Mouse (Mus musculus) urinary bladder, adult 2 months (tissue): ENCODE measurements around the gene Terb2. TPM values are rescaled to one million over a fixed set of nuclear protein-coding genes. Genes with fewer than 3 reads are reported as not detected.
A peak's percentile ranks its signal among the peaks of the same experiment; 100 is the strongest.

Experiments
- DNase-seq: peaks from one replicate; pipeline ENCODE4 v3.0.0; 2022; ENCODE audit warnings: low spot score
- polyA plus RNA-seq: library from polyadenylated mRNA; depleted of rRNA; stranded (reverse); fragments of >200 nt; gene quantifications from 2 replicates; pipeline ENCODE4 v1.2.3, GENCODE M21; 2012; rRNA removed

The Terb2 gene
- polyA plus RNA-seq, 1 experiment = not detected

- no peak for DNase-seq
Measured at GRCm38 (mm10) chr2:122233341-122233740, 47.3 kb downstream of the Terb2 start.

GRCm38 (mm10) chr2:122233759-122234557, 47.9 kb downstream of the Terb2 start:
- peak; percentile 23 for DNase-seq

- peak; percentile 66 for DNase-seq
Measured at GRCm38 (mm10) chr2:122234611-122235288, 48.7 kb downstream of the Terb2 start, which contains the start of gene Sord. Gene Sord (plus strand): TSS chr2:122234749.

GRCm38 (mm10) chr2:122235425-122235824, 49.4 kb downstream of the Terb2 start:
- no peak for DNase-seq

- DNase-seq = no peak
Measured at GRCm38 (mm10) chr2:122236321-122236720, 50.2 kb downstream of the Terb2 start.

GRCm38 (mm10) chr2:122237891-122238470, 51.9 kb downstream of the Terb2 start:
- no peak for DNase-seq

GRCm38 (mm10) chr2:122240735-122241134, 54.7 kb downstream of the Terb2 start:
- no peak for DNase-seq

GRCm38 (mm10) chr2:122241226-122241625, 55.2 kb downstream of the Terb2 start:
- no peak for DNase-seq

GRCm38 (mm10) chr2:122241935-122242334, 55.9 kb downstream of the Terb2 start:
- no peak for DNase-seq

- DNase-seq = peak; percentile 35
Measured at GRCm38 (mm10) chr2:122243671-122244131, 57.6 kb downstream of the Terb2 start.

- DNase-seq = no peak
Measured at GRCm38 (mm10) chr2:122247786-122248185, 61.7 kb downstream of the Terb2 start.

- DNase-seq = no peak
Measured at GRCm38 (mm10) chr2:122255997-122256396, 69.9 kb downstream of the Terb2 start.

Other genes starting within 250 kb of the Terb2 start
- 12.7 and 14.4 TPM in 2 replicates for gene Ctdspl2, start 230.3 kb upstream of the Terb2 start, polyA plus RNA-seq
- not detected in 2 replicates for gene Mageb3, start 230.2 kb upstream of the Terb2 start, polyA plus RNA-seq
- gene Eif3j1, start 157.7 kb upstream of the Terb2 start, polyA plus RNA-seq = 14.8 and 15.3 TPM in 2 replicates
- 8.9 and 10.1 TPM in 2 replicates for gene Spg11, start 67.9 kb upstream of the Terb2 start, polyA plus RNA-seq
- 721 and 902 TPM in 2 replicates for gene B2m, start 38.6 kb upstream of the Terb2 start, polyA plus RNA-seq
- gene Trim69, start 25.6 kb upstream of the Terb2 start, polyA plus RNA-seq = 0.04 and 0.06 TPM in 2 replicates
- gene Patl2, start 83 bp upstream of the Terb2 start, polyA plus RNA-seq = not detected in 2 replicates
- gene Sord, start 48.5 kb downstream of the Terb2 start, polyA plus RNA-seq = 57.5 and 74.7 TPM in 2 replicates
- 0.54 and 0.56 TPM in 2 replicates for gene Duox2, start 112.2 kb downstream of the Terb2 start, polyA plus RNA-seq
- 0.34 and 0.50 TPM in 2 replicates for gene Duoxa2, start 112.6 kb downstream of the Terb2 start, polyA plus RNA-seq
- 22.8 and 26.6 TPM in 2 replicates for gene Duoxa1, start 127.5 kb downstream of the Terb2 start, polyA plus RNA-seq
- gene Duox1, start 129.4 kb downstream of the Terb2 start, polyA plus RNA-seq = 5.3 and 6.8 TPM in 2 replicates
- 8.2 TPM in 2 replicates for gene Shf, start 182.9 kb downstream of the Terb2 start, polyA plus RNA-seq
- gene Slc28a2, start 240.2 kb downstream of the Terb2 start, polyA plus RNA-seq = 3.3 and 4.0 TPM in 2 replicates